Mouse (Mus musculus) liver, postnatal 0 days (tissue): Measurements from ENCODE around the gene Abhd6.

Experiments used
- CTCF ChIP-seq: sonication (generic); IDR thresholded peaks from 2 replicates; pipeline ENCODE4 v1.5.1; 2016; ENCODE audit warnings: antibody characterized with exemption, low read depth
- EP300 ChIP-seq: IDR thresholded peaks from 2 replicates; pipeline ENCODE4 v1.6.1; 2016; ENCODE audit warnings: antibody characterized with exemption, low read depth, mild to moderate bottlenecking

- TF ChIP-seq EP300 = no peak
- no peak for TF ChIP-seq CTCF
Measured at GRCm38 (mm10) chr14:8000831-8001685, 1.6 kb upstream of the Abhd6 start.
